Mouse (Mus musculus) forebrain, postnatal 0 days (tissue): ENCODE results near the gene Atm. TPM values are rescaled to one million over a fixed set of nuclear protein-coding genes. Genes with fewer than 3 reads are reported as not detected.
A peak's percentile ranks its signal among the peaks of the same experiment; 100 is the strongest.

ENCODE experiments used
- ATAC-seq: fragments of 200-750 bp; cut with Nextera tagmentation; 2 replicates; pipeline ENCODE4 v1.8.0; 2017; ENCODE audit warnings: mild to moderate bottlenecking, moderate library complexity
- DNase-seq: peaks from one replicate; pipeline ENCODE4 v3.0.0-alpha.2; 2015
- H3K27ac ChIP-seq: fragments of 300-500 bp; sonication (generic); 2 replicates; pipeline ENCODE4 v1.5.1; 2014; ENCODE audit warnings: low read depth, mild to moderate bottlenecking, antibody characterized with exemption, low read length, moderate library complexity, mixed read lengths
- H3K27me3 ChIP-seq: fragments of 300-500 bp; sonication (generic); 2 replicates; pipeline ENCODE4 v1.6.1; 2014; ENCODE audit warnings: mild to moderate bottlenecking, low read length, mixed read lengths; ENCODE audit not compliant: insufficient read depth
- H3K36me3 ChIP-seq: fragments of 300-500 bp; sonication (generic); 2 replicates; pipeline ENCODE4 v1.6.1; 2014; ENCODE audit warnings: mild to moderate bottlenecking, moderate library complexity; ENCODE audit not compliant: insufficient read depth
- H3K4me1 ChIP-seq: fragments of 300-500 bp; sonication (generic); 2 replicates; pipeline ENCODE4 v1.6.1; 2014; ENCODE audit warnings: antibody characterized with exemption; ENCODE audit not compliant: insufficient read depth
- H3K4me2 ChIP-seq: fragments of 300-500 bp; sonication (generic); 2 replicates; pipeline ENCODE4 v1.6.1; 2014; ENCODE audit warnings: low read depth, mild to moderate bottlenecking, moderate library complexity
- H3K4me3 ChIP-seq: fragments of 300-500 bp; sonication (generic); 2 replicates; pipeline ENCODE4 v1.5.1; 2014; ENCODE audit warnings: low read depth, low read length, mixed read lengths
- H3K9ac ChIP-seq: fragments of 300-500 bp; sonication (generic); 2 replicates; pipeline ENCODE4 v1.6.1; 2014; ENCODE audit warnings: mild to moderate bottlenecking
- H3K9me3 ChIP-seq: fragments of 300-500 bp; sonication (generic); 2 replicates; pipeline ENCODE4 v1.6.1; 2016; ENCODE audit warnings: low read length
- CTCF ChIP-seq: sonication (generic); IDR thresholded peaks from 2 replicates; pipeline ENCODE4 v1.5.1; 2016; ENCODE audit warnings: antibody characterized with exemption, control low read depth, low read depth
- WGBS: fragments of 180-500 bp; shearing (Covaris S2); extraction: QIAGEN DNeasy Blood & Tissue Kit; methylation state at CpG from one replicate; pipeline ENCODE4 v1.1.7; 2014; 5-methylcytosine and 5-hydroxymethylcytosine counted together
- microRNA-seq, 2 experiments: library from miRNA; unstranded; fragments of <30 nt; microRNA quantifications; one replicate each; pipeline ENCODE4; 2016
- polyA plus RNA-seq: library from polyadenylated mRNA; unstranded; fragments of >200 nt; fragmentation: Nextera tagmentation; extraction: Ambion mirVana; gene quantifications from 2 replicates; pipeline ENCODE4 v1.2.1, GENCODE M21; 2015
- total RNA-seq: library from RNA; depleted of rRNA; stranded (reverse); fragments of >200 nt; gene quantifications from 2 replicates; pipeline ENCODE4 v1.2.3, GENCODE M21; 2014; rRNA removed

Atm gene
- total and polyA plus RNA-seq, 2 experiments from 2014 or later, result 4.9 to 11.1 TPM

DNA sequence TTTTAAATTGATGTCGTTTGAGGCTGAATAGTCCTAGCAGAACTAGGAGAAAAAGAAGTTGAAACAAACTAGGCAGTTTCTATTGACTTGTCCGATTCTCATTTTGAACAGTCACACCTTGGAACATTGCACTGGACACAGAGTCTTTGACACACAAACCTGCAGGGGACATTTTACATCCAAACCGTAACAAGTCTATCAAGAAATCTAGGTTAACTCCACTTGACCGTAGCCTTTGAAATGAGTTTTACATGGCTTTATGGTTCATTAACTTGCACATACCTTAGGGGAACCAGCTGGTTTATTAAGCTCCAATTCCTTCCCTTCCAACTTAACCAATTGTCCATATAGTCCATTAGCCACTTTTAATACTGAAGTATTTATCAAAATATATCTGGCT lies 135.8 kb downstream of the Atm start:
- no peak overlapping the region for H3K4me3 ChIP-seq
- ATAC-seq (no peak), DNase-seq (no peak)
- no peak overlapping the region for H3K27ac ChIP-seq
- no peak overlapping the region for H3K4me2 ChIP-seq
- H3K36me3 ChIP-seq, result no peaks in the 10 kb centered on the region
- peaks cover 8% of the 10 kb centered on the region; the same call in 1 of the 2 replicates for H3K4me1 ChIP-seq
- TF ChIP-seq CTCF, result no peak
- no peak overlapping the region for H3K9ac ChIP-seq
- H3K9me3 ChIP-seq, result no peaks in the 10 kb centered on the region
- H3K27me3 ChIP-seq, result no peaks in the 10 kb centered on the region
- WGBS, result 89% methylated on average over 4 of the region's 4 CpGs

DNA sequence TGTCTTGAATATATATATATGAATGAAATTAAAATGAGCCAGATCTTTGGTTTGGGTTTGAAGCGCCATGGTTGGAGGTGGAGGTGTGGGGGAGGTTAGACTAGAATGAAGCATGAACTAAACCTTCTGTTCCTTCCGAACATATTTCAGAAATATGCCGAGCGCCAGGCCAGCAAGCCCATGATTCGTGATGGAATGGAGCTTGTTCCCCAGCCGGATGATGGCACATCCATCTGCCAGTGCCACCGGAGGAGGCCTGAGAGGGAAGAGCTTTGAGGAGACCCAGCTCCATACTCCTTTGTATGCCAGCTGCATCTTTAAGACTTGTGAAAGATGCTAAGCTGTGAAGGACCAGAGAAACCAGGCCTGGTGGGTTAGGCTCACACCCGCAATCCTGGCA lies 137.0 kb downstream of the Atm start:
- Histone ChIP-seq H3K36me3 (no peaks in the 10 kb centered on the region), H3K4me1 (peaks cover 6% of the 10 kb centered on the region; the same call in 1 of the 2 replicates), H3K4me3 (no peak overlapping the region), H3K27me3 (no peaks in the 10 kb centered on the region), H3K9me3 (no peaks in the 10 kb centered on the region), H3K4me2 (no peak overlapping the region), H3K27ac (no peak overlapping the region), H3K9ac (no peak overlapping the region)
- DNase-seq (no peak), ATAC-seq (no peak)
- no peak for TF ChIP-seq CTCF
- 95% methylated on average over 8 of the region's 8 CpGs for WGBS

DNA sequence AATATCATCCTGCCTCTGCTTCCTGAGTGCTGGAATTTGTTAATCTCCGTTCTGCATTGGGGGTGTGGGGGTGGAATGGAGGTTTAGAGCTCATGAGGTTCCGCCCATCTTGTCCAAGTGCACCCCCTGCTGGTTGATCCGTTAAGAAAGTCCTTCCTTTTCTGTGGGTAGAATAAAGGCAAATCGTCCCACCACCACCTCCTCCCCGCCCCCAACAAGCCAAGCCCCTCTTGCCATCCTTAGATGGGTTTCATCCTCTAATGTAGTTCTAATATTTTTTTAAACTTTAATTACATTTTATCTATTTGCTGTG lies 138.2 kb downstream of the Atm start:
- no peak overlapping the region for H3K4me3 ChIP-seq
- peaks cover 6% of the 10 kb centered on the region; the same call in 1 of the 2 replicates for H3K4me1 ChIP-seq
- no peaks in the 10 kb centered on the region for H3K27me3 ChIP-seq
- no peak overlapping the region for H3K9ac ChIP-seq
- DNase-seq, result peak; percentile 63
- ATAC-seq, result no peak
- no peak overlapping the region for H3K4me2 ChIP-seq
- H3K9me3 ChIP-seq, result no peaks in the 10 kb centered on the region
- peak; percentile 66 for TF ChIP-seq CTCF
- 8% methylated on average over 5 of the region's 5 CpGs for WGBS
- no peak overlapping the region for H3K27ac ChIP-seq
- H3K36me3 ChIP-seq, result no peaks in the 10 kb centered on the region

DNA sequence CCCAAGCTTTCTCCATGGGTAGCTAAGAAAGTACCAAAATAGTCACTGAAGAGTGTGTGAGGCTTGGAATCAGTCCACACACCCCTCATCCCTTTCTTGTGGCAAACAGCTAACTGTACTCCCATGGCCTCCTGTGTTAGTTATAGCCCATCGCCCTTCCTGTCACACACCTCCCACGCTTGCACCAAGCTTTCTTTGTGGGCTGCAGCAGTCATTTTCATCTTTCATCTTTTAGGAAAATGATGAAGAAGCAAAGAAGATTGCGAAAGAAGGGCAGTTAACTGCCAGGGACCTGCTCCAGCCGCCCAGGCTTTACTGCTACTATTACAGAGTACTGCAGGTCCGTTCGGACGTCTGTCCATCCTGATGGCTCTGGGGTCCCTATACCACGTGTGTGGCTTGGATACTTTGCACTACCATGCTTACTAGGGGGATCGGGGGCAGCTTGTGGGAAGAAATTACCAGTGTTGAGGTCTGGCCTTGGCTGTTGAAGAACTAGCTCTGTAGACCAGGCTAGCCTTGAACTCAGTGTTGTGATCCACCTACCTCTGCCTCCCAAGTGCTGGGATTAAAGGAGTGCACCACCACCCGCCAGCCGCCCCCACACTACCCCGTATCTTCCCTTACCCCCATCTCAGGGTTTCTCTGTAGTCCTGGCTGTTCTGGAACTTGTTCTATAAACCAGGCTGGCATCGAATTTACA lies 138.7 kb downstream of the Atm start:
- Histone ChIP-seq H3K27me3 (no peaks in the 10 kb centered on the region), H3K4me1 (peaks cover 6% of the 10 kb centered on the region; the same call in 1 of the 2 replicates), H3K27ac (no peak overlapping the region), H3K9me3 (no peaks in the 10 kb centered on the region), H3K4me2 (no peak overlapping the region), H3K36me3 (no peaks in the 10 kb centered on the region), H3K9ac (no peak overlapping the region), H3K4me3 (no peak overlapping the region)
- no peak for TF ChIP-seq CTCF
- no peak for ATAC-seq
- DNase-seq, result no peak
- 82% methylated on average over 13 of the region's 13 CpGs for WGBS

DNA sequence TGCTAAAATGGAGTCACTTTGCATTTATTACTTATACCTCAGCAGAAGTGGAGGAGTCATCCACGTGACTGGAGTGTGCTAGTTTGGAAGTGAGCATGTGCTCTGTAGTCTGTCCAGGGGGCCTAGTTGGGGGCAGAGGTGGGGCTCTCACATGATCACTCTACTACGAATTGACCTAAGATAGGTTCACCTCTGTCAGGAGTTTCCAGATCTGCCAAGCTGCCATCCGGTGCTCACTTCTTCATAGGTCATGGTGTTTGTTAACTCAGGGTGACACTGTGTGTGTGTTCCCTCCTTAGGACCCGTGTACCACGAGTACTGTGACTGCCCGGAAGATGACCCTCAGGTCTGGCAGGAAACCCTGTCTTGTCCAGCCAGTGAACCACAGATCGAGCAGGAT lies 146.4 kb downstream of the Atm start:
- Histone ChIP-seq H3K4me1 (no peaks in the 10 kb centered on the region), H3K36me3 (no peaks in the 10 kb centered on the region), H3K27me3 (no peaks in the 10 kb centered on the region), H3K27ac (no peak overlapping the region), H3K4me2 (no peak overlapping the region), H3K9me3 (no peaks in the 10 kb centered on the region), H3K4me3 (no peak overlapping the region), H3K9ac (no peak overlapping the region)
- ATAC-seq, result no peak
- 87% methylated on average over 7 of the region's 7 CpGs for WGBS
- DNase-seq, result no peak
- no peak for TF ChIP-seq CTCF

Small RNAs within 50 kb of the gene (microRNA-seq; reads per million reads assigned to microRNA genes)
- 0 reads per million in 2 experiments for gene Mir130c

Other genes starting within 250 kb of the Atm start
- gene Exph5, start 235.1 kb downstream of the Atm start, total RNA-seq, result 0.46 and 0.48 TPM in 2 replicates
- 0.10 and 0.25 TPM in 2 replicates for gene Exph5, start 235.1 kb downstream of the Atm start, polyA plus RNA-seq
- gene Kdelc2, start 152.7 kb downstream of the Atm start, total RNA-seq, result 5.2 and 11.1 TPM in 2 replicates
- gene Kdelc2, start 152.7 kb downstream of the Atm start, polyA plus RNA-seq, result 4.3 and 5.5 TPM in 2 replicates
- gene 4930550C14Rik, start 134.4 kb downstream of the Atm start, total RNA-seq, result 0.38 and 0.62 TPM in 2 replicates
- 0.21 and 0.54 TPM in 2 replicates for gene 4930550C14Rik, start 134.4 kb downstream of the Atm start, polyA plus RNA-seq
- gene Npat, start 307 bp upstream of the Atm start, total RNA-seq, result 14.1 and 17.4 TPM in 2 replicates
- 5.3 and 8.6 TPM in 2 replicates for gene Npat, start 307 bp upstream of the Atm start, polyA plus RNA-seq
- 164 and 193 TPM in 2 replicates for gene Acat1, start 73.6 kb upstream of the Atm start, total RNA-seq
- gene Acat1, start 73.6 kb upstream of the Atm start, polyA plus RNA-seq, result 199 and 218 TPM in 2 replicates
- 59.3 and 72.5 TPM in 2 replicates for gene Cul5, start 133.3 kb upstream of the Atm start, total RNA-seq
- gene Cul5, start 133.3 kb upstream of the Atm start, polyA plus RNA-seq, result 25.2 and 40.9 TPM in 2 replicates
- 1.8 and 2.5 TPM in 2 replicates for gene Rab39, start 169.5 kb upstream of the Atm start, total RNA-seq
- gene Rab39, start 169.5 kb upstream of the Atm start, polyA plus RNA-seq, result 1.2 and 1.3 TPM in 2 replicates
- 15.2 and 19.2 TPM in 2 replicates for gene Slc35f2, start 234.8 kb upstream of the Atm start, total RNA-seq
- gene Slc35f2, start 234.8 kb upstream of the Atm start, polyA plus RNA-seq, result 19.3 and 20.2 TPM in 2 replicates